Mouse (Mus musculus) midbrain, postnatal 0 days (tissue): ENCODE measurements around the gene Nfya. TPM values are rescaled to one million over a fixed set of nuclear protein-coding genes. Genes with fewer than 3 reads are reported as not detected.

Source experiments
- ATAC-seq: fragments of 200-750 bp; cut with Nextera tagmentation; 2 replicates; pipeline ENCODE4 v1.8.0; 2017; ENCODE audit warnings: moderate number of reproducible peaks, mild to moderate bottlenecking, moderate TSS enrichment, moderate library complexity; ENCODE audit not compliant: low FRiP score
- DNase-seq: peaks from one replicate; pipeline ENCODE4 v3.0.0-alpha.2; 2015; ENCODE audit warnings: low spot score
- H3K27ac ChIP-seq: fragments of 300-500 bp; sonication (generic); 2 replicates; pipeline ENCODE4 v1.5.1; 2014; ENCODE audit warnings: low read depth, mild to moderate bottlenecking, low read length, mixed read lengths
- H3K27me3 ChIP-seq: fragments of 300-500 bp; sonication (generic); 2 replicates; pipeline ENCODE4 v1.6.1; 2014; ENCODE audit warnings: low read length, control low read depth, mixed read lengths; ENCODE audit not compliant: insufficient read depth
- H3K36me3 ChIP-seq: fragments of 300-500 bp; sonication (generic); 2 replicates; pipeline ENCODE4 v1.6.1; 2014; ENCODE audit warnings: low read length, control low read depth, mixed read lengths; ENCODE audit not compliant: insufficient read depth
- H3K4me1 ChIP-seq: fragments of 300-500 bp; sonication (generic); 2 replicates; pipeline ENCODE4 v1.6.1; 2014; ENCODE audit warnings: mild to moderate bottlenecking, control low read depth, antibody characterized with exemption, low read length, mixed read lengths; ENCODE audit not compliant: insufficient read depth
- H3K4me2 ChIP-seq: fragments of 300-500 bp; sonication (generic); 2 replicates; pipeline ENCODE4 v1.6.1; 2014; ENCODE audit warnings: low read depth, mild to moderate bottlenecking, low read length, mixed read lengths; ENCODE audit not compliant: poor library complexity, severe bottlenecking
- H3K4me3 ChIP-seq: fragments of 300-500 bp; sonication (generic); 2 replicates; pipeline ENCODE4 v1.5.1; 2014; ENCODE audit warnings: low read depth, mild to moderate bottlenecking, low read length, moderate library complexity
- H3K9ac ChIP-seq: fragments of 300-500 bp; sonication (generic); replicated peaks from 2 replicates; pipeline ENCODE4 v1.6.1; 2014; ENCODE audit warnings: mild to moderate bottlenecking, low read length, moderate library complexity, mixed read lengths; ENCODE audit not compliant: poor library complexity, severe bottlenecking
- H3K9me3 ChIP-seq: fragments of 300-500 bp; sonication (generic); 2 replicates; pipeline ENCODE4 v1.6.1; 2016; ENCODE audit warnings: low read length, control low read depth
- CTCF ChIP-seq: IDR thresholded peaks from 2 replicates; pipeline ENCODE4 v1.5.1; 2016; ENCODE audit warnings: antibody characterized with exemption, mild to moderate bottlenecking
- WGBS: fragments of 180-500 bp; shearing (Covaris S2); extraction: QIAGEN DNeasy Blood & Tissue Kit; methylation state at CpG from one replicate; pipeline ENCODE4 v1.1.7; 2014; 5-methylcytosine and 5-hydroxymethylcytosine counted together
- polyA plus RNA-seq: library from polyadenylated mRNA; unstranded; fragments of >200 nt; fragmentation: Nextera tagmentation; extraction: Ambion mirVana; gene quantifications from 2 replicates; pipeline ENCODE4 v1.2.1, GENCODE M21; 2015
- total RNA-seq: library from RNA; depleted of rRNA; stranded (reverse); fragments of >200 nt; gene quantifications from 2 replicates; pipeline ENCODE4 v1.2.3, GENCODE M21; 2014; rRNA removed

The Nfya gene
- total RNA-seq (22.7 and 30.9 TPM in 2 replicates), polyA plus RNA-seq (3.8 and 4.1 TPM in 2 replicates)

- Histone ChIP-seq H3K36me3 (no peaks in the 10 kb centered on the region), H3K4me1 (no peaks in the 10 kb centered on the region), H3K9me3 (no peaks in the 10 kb centered on the region), H3K27me3 (no peaks in the 10 kb centered on the region), H3K9ac (peak within 1 kb of the TSS; percentile 96), H3K4me3 (peak within 1 kb of the TSS; percentile 83), H3K4me2 (peak within 1 kb of the TSS; percentile 78), H3K27ac (peak within 1 kb of the TSS; percentile 99)
- DNase-seq (peak; percentile 100), ATAC-seq (peak; percentile 97)
- WGBS = under 1% methylated on average over 82 of the region's 84 CpGs
- peak; percentile 46 for TF ChIP-seq CTCF
Observed at GRCm38 (mm10) chr17:48409380-48410298, at the start of gene Nfya, which contains the start of gene Oard1. Gene Nfya, minus strand, starts transcription at chr17:48409906. Gene Oard1, plus strand, starts transcription at chr17:48410014.

GRCm38 (mm10) chr17:48457971-48458653, 48.4 kb upstream of the Nfya start:
- Histone ChIP-seq H3K27ac (no peak overlapping the region), H3K4me1 (no peaks in the 10 kb centered on the region), H3K9ac (no peak overlapping the region), H3K27me3 (no peaks in the 10 kb centered on the region), H3K9me3 (no peaks in the 10 kb centered on the region), H3K4me3 (no peak overlapping the region), H3K4me2 (no peak overlapping the region), H3K36me3 (no peaks in the 10 kb centered on the region)
- no peak for TF ChIP-seq CTCF
- 89% methylated on average over 13 of the region's 13 CpGs for WGBS
- ATAC-seq (no peak), DNase-seq (no peak)

- Histone ChIP-seq H3K9ac (no peak overlapping the region), H3K36me3 (no peaks in the 10 kb centered on the region)
- no peak for TF ChIP-seq CTCF
Observed at GRCm38 (mm10) chr17:48455955-48456354, 46.2 kb upstream of the Nfya start.

GRCm38 (mm10) chr17:48454688-48455087, 45.0 kb upstream of the Nfya start, which contains the start of gene Unc5cl:
Gene Unc5cl, plus strand, starts transcription at chr17:48454901.
- H3K9me3 ChIP-seq = no peaks in the 10 kb centered on the region
- WGBS = 70% methylated on average over 11 of the region's 11 CpGs
- no peaks in the 10 kb centered on the region for H3K36me3 ChIP-seq
- no peaks in the 10 kb centered on the region for H3K27me3 ChIP-seq
- DNase-seq = no peak
- H3K9ac ChIP-seq = no peak within 1 kb of the TSS
- ATAC-seq = no peak
- H3K4me1 ChIP-seq = no peaks in the 10 kb centered on the region
- no peak within 1 kb of the TSS for H3K4me2 ChIP-seq
- H3K4me3 ChIP-seq = no peak within 1 kb of the TSS
- TF ChIP-seq CTCF = no peak
- no peak within 1 kb of the TSS for H3K27ac ChIP-seq

More at GRCm38 (mm10) chr17:48455955-48456354, 46.2 kb upstream of the Nfya start:
- ATAC-seq = no peak
- Histone ChIP-seq H3K27ac (no peak overlapping the region), H3K9me3 (no peaks in the 10 kb centered on the region), H3K4me2 (no peak overlapping the region), H3K27me3 (no peaks in the 10 kb centered on the region), H3K4me1 (no peaks in the 10 kb centered on the region), H3K4me3 (no peak overlapping the region)
- no peak for DNase-seq
- 87% methylated on average over 2 of the region's 2 CpGs for WGBS

GRCm38 (mm10) chr17:48454190-48454589, 44.5 kb upstream of the Nfya start:
- Histone ChIP-seq H3K4me2 (no peak overlapping the region), H3K4me3 (no peak overlapping the region), H3K36me3 (no peaks in the 10 kb centered on the region), H3K9ac (no peak overlapping the region), H3K27ac (no peak overlapping the region), H3K4me1 (no peaks in the 10 kb centered on the region), H3K27me3 (no peaks in the 10 kb centered on the region), H3K9me3 (no peaks in the 10 kb centered on the region)
- TF ChIP-seq CTCF = no peak
- DNase-seq (no peak), ATAC-seq (no peak)
- 47% methylated on average over 7 of the region's 7 CpGs for WGBS
